Mouse (Mus musculus): ENCODE data around the gene Nuak1.
"Not testable (repeated sequence)": the region's sequence is repeated elsewhere in the genome, so short reads cannot be mapped to it uniquely, and the experiment has no call there.

Gene Nuak1

DNA sequence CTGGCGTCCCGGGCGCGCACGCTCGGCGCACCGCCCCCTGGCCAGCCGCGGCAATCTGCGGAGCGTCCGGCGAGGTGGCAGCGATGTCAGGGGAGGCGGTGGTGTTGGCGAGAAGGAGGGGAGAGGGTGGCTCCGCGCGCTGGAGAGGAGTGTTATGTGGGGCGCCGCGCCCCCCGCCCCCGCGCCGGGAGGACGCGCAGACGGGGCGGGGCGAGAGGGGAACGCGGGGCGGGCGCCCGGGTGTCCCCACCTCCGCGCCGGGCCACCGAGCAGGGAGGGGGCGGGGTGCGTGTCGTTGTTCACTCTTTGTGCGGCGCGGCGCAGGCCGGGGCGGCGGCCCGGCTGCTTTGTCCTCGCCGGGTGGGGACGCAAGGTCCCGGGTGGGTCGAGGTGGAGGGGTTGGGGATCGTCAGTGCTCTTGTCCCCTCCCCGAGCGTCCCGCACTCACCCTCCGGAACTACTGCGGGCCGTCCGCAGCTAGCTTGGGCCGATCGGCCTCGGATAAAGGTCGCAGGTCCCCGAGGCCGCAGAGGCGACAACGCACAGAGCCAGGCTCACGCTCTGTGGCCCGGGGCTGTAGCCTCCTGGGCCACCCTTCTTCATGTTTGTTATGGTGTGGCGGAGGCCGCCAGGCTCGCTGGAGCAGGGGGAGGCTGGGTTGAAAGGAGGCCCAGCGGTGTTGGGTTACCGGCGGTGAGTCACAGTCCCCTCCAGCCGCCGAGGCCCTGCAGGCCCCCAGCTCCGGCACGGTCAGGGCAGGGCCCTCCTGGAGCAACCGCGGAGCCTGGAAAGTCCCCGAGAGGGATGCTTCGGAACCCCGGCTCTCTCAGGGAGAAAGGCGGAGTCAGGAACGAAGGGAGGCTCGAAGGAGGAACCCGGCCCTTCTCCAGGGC, at the start of gene Nuak1:
TSS of gene Nuak1 (minus strand) at position 57 of the 893 bp plus-strand sequence.
- peak; percentile 89 for DNase-seq

DNA sequence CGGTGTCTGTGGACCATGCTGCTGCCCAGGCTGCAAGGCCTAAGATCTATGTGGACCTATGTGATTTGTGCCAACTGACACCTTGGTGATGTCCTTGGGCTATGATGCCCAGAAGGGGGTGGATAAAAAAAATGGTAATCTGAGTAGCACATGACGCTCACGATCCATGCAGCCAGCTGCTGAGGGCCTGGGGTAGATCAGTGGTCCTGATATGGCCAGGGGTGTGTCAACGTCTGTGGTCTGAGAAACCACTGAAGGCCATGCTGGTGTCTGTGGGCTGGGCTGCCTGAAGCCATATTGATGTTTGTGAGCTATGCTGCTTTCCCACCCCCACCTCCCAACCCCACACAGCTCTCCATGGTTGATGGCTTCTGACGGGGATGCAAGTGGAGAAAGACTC, 49.7 kb upstream of the Nuak1 start:
- DNase-seq = no peak

DNA sequence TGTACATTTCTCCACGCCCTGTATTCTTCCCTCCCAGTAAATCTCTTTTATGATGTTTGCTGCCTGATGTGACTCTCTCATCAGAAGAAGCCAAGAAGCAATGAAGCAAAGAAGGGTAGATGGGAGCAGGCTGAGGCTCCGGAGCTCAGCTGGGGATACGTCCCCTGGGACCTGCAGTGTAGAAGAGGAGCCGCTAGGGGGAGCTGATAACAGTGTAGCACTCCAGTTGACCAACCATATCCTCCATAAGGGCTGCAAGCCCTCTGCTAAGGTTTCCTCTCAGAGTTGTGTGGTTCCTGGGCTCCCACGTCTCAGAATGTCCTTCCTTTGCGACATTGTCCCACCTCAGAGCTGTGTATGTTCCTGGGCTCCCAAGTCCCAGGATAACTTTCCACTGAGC, 47.9 kb upstream of the Nuak1 start:
- DNase-seq = no peak

DNA sequence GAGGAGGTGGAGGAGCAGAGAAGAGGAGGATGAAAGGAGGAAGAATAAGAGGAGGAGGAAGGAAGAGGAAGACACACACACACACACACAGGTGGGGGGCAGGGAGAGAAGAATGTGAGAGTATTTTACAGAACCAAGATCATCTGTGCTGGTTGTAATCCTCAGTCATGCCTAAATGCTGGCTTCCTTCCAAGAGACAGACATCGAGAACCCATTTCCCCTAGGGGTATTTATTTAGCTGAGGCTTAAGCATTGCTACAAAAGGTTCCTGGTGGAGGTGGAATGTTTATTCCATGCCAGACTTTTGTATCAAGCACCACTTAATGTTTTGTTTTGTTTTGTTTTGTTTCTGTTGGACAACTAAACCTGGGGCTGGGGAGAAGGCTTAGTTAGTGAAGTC, 44.3 kb upstream of the Nuak1 start:
- no peak for DNase-seq

DNA sequence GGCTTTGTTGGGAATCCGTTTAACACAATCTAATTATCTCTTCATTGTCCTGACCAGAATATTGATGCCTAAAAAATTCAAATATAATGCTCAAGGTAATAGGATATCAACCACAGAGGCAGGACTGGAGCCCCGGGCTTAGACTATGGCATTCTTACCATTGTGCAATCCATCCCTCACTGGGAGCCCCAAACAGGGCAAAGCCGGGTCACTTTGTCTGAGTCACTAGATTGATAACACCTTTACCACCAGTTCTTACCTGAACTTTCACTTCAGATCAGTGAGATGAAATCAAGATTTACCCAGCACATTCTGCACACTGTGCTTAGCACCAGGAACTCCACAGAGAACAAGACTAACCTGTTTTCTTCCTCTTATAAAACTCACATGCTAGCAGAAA, 43.2 kb upstream of the Nuak1 start:
- DNase-seq = no peak

- no peak for DNase-seq
Measured at GRCm38 (mm10) chr10:84483069-84483468, 42.7 kb upstream of the Nuak1 start.

- not testable (repeated sequence) for DNase-seq
Measured at GRCm38 (mm10) chr10:84482418-84482817, 42.0 kb upstream of the Nuak1 start.

DNA sequence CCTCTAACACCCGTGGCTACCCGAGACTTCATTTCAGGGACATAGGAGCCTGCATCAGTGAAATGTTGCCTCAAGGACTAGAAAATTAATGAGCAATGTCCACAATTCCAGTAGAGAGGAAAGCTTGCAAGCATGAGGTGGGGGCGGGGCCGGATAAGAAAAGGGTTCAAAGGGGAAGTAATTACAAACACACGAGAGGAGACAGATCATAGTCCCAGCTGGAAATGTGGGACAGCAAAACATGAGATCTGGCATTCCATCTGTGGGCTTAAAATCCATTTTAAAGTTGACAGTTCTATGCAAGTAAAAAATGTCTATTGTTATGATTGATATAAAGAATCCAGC, 40.9 kb upstream of the Nuak1 start:
- DNase-seq = no peak

DNA sequence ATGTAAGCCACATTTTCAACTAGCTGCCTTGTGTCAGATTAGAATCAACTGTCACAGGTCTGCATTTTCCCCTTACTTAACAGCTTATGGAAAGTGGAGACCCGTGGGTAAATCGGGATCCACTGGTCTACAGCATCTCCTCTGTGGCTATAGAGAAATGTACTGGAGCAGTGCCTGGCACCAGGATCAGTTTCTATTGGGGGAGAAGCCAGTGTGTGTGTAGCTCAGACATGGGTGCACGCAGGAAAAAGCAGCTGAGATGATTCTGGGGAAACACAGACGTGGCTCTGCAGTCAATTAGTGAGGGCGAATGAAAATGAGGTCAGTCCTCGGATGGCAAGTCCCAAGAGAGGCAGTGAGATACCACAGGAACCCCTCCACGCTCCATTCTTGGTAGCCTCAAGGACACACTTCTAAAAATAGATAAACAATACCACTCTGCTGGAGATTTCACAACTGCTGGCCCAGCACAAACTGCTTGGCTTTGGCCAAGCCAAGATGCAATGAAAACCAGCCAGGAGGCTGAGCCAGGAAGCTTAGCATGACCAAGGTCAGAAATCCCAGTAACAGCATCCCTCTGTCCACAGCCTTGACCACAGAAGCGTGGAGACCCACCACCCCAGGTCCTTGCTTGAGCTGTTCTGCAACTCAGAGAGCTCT, 40.4 kb upstream of the Nuak1 start:
- DNase-seq = no peak

DNA sequence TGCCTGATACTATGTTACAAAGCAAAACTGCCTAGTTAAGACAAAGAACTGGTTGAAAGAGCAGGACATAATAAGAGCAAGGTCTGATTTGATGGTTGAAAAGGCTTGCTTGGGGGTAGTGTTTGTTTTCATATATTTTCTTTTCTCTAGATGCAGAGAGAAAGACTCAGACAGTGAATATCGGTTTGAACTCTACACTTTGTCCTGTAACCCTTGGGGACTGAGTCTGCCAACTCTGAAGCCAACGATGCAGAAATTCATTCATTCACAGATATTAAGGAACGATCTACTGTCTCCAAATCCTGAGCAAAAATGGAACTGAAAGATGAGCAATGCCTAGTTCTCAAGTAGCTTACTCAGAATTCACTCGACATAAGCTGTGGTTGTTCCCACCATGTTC, 39.7 kb upstream of the Nuak1 start:
- DNase-seq = no peak

GRCm38 (mm10) chr10:84477613-84478076, 37.2 kb upstream of the Nuak1 start:
- DNase-seq = no peak

DNA sequence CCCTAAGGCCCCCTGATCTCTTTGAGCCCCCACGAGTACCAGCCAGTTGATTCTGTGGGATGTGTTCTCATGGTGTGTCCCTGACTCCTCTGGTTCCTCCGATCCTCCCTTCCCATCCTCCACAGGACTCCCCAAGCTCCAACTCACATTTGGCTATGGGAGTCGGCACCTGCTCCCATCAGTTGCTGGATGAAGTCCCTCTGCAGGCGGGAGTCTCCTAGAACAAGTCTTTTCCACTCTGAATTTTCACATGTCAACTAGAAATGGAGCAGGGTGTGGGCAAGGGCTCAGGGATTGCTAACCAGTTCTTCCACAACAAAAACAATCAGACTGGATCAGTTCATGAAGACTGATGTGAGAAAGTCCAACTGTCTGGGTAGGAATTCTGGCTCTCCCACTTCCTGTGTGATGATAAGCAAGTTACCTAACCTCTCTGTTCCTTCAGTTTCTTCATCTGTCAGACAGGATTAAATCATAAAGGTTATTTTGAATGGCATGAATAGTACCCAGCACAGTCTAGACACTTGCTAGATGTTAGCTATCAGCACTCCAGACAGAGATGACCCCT, 36.7 kb upstream of the Nuak1 start:
- no peak for DNase-seq

DNA sequence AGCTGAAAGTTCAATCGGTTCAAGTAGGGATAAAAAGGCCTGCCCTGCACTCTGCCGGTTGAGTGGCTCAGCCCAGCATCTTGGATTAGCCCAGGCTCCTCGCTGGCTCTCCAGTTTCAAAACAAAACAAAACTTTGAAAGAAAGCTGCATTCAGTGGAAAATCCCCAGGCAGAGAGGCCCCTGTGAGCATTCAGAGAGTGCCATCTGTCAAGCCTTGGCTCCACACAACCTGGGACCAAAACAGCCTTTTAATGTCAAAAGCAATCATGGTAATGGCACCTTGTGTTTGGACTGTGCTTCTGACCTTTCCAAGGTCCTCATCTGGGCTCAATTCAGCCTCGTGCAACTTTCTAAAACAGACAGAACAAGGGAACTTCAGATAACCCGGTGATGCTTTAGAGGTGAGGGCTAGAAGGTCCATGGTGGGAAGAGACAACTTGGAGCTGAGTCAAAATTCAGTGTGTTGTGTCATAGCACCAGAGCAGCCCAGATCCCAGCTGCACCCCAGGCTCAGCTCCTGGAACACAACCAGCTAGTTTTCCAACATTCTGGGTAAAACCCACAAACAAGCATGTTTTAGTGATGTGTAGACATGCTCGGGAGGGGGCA, 27.3 kb upstream of the Nuak1 start:
- peak; percentile 51 for DNase-seq

DNA sequence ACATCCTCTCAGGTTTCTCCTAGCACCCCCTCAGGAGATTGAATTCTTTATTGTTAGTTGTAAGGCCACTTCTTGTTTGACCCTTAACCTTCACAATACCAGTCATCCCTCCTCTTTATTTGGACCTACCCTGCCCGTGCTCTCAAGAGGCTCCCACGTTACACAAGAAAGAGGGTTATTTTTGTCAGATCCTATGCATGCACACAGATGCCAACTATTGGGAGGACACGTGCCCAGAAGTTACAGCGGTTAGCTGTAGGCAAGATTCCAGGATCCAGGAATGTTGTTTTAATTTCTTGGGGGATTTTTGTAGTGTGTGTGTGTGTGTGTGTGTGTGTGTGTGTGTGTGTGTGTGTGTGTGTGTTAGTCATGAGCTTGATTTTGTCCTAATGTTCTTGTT, 25.1 kb upstream of the Nuak1 start:
- DNase-seq = no peak

GRCm38 (mm10) chr10:84460420-84461101, 20.2 kb upstream of the Nuak1 start:
- DNase-seq = no peak

DNA sequence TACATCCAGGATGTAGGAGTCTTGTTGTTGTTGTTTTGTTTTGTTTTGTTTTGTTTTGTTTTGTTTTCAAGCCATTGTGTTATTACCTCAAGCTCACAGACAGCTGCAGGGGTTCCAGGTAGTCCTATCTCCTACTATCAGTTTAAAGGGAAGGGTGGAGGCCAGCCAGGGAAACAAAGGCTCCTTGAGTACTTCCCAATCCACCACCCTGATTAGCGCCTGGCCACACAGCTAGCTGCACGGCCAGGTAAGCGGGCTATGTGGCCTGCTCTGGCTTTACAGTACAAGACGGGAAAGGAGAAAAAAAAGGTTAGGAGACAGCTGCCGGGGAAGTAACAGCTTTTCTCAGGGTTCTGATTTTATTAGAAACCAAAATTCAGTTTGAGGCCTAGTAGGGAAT, 17.7 kb upstream of the Nuak1 start:
- no peak for DNase-seq

GRCm38 (mm10) chr10:84457539-84457938, 17.1 kb upstream of the Nuak1 start:
- DNase-seq = no peak

DNA sequence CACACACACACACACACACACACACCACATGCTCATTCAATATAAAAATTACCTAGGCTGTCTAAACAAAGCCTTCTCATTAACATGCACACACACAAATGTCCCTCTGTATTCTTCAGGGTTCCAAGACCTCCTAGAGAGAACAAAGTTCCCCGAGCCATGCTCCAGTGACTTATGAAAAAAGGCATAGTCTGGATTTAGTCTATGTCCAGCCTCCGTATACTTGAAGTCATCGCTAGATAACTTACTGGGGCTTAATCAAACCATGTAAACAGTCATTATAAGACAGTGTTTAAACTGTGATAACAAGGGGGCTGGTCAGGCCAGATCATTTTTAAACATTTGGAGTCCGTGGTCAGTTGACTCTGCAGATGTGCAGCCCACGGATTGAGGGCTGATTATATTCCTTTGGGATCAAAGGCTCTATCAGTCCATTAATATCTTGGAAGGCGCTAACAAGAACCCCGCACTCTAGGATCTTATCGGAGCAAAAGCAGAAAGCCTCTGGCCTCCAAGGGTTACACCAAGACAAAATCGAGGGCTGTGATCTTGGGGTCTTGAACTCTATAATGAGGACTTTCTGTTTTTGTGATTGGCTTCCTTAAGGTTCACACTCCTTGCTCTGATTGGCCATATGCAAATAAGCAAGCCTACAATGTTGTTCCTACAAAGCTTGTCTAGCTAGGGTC, 16.4 kb upstream of the Nuak1 start:
- DNase-seq = no peak

DNA sequence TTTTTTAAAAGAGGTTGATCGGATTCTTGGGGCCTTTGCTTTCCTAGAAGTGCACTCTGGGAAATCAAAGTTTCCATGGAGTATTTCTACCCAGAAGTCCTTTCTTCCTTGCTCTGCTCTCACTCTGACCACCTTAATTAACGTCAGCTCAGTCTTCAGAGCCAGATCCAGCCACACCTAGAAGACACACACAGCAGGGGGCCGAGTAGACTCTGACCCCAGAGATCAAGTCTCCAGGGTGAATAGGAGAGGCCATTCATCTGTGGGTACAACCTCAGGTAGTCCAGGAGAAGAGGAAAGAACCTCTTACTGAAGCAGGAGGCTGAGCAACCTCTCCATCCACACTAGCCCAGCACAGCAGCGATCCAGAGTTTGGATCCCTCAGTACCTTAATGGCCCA, 11.5 kb upstream of the Nuak1 start:
- no peak for DNase-seq

DNA sequence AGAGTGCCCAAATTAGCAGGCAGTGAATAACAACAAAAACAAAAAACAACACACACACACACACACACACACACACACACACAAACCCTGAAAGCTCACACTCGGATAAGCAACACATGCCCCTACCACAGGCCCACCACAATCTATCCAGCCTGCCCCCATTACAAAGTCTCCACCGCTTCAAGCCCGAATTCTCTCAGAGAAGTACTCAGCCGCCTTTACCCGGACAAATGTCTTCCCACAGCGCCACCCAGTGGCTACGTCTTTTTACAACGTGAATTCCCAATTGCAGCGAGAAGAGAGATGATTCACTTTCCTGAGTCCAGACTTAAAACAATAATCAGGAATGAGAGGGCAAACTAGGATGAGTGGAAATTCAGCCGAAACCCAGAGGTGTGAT, 10.3 kb upstream of the Nuak1 start:
- DNase-seq = peak; percentile 87

DNA sequence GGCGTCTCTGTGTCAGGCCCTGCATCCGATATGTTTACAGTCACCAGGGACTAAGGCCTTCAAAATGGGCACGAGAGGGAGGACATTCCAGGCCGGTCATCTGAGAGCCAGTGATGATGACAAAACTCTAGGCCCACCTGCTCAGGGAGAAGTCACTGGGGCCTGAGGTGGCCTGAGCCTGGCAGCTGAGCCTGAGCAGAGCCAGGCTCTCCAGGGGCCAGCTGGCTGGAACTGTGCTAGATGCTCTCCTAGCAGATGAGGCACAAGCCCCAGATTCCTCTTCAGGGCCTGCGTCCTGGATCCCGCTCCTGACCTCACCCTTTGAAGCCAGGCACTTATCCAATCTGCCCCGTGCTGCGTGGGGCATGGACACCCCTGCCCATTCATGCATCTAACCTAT, 9.3 kb upstream of the Nuak1 start:
- no peak for DNase-seq

- DNase-seq = no peak
Measured at GRCm38 (mm10) chr10:84447411-84447821, 7.0 kb upstream of the Nuak1 start.
